Mouse (Mus musculus) liver, postnatal 0 days (tissue): ENCODE results near the gene Cps1.

ENCODE experiments used
- CTCF ChIP-seq: sonication (generic); IDR thresholded peaks from 2 replicates; pipeline ENCODE4 v1.5.1; 2016; ENCODE audit warnings: antibody characterized with exemption, low read depth
- EP300 ChIP-seq: IDR thresholded peaks from 2 replicates; pipeline ENCODE4 v1.6.1; 2016; ENCODE audit warnings: antibody characterized with exemption, low read depth, mild to moderate bottlenecking

DNA sequence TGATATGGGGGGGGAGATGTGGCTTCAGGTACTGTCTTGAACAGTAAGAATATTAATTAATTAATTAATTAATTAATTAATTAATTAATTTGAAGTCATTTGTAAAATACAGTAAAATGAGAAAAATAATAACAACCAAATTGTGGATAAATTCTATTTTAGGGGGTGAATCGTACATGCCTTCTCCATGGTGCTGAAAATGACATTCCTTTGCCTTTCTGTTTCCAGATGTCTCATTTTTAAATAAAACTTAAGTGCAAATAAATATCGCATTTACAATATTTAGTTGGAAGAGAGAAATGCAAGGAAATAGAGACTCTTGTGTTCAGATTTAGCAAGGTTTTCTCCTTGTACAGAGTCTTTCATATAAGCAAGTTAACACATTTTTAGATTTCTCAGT is 112.0 kb downstream of the Cps1 start:
- no peak for TF ChIP-seq CTCF
- no peak for TF ChIP-seq EP300
